Mouse (Mus musculus): ENCODE data around the gene Twsg1.

DNA sequence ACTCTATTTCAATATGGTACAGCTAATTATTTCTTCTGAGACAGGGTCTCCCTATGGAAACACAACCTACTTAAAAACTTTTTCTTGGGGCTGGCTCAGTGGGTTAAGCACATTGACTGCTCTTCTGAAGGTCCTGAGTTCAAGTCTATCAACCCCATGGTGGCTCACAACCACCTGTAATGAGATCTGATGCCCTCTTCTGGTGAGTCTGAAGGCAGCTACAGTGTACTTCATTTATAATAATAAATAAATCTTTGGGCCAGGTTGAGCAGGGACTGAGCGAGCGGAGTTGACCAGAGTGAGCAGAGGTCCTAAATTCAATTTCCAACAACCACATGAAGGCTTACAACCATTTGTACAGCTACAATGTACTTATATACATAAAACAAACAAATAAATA lies 11.2 kb upstream of the Twsg1 start:
- TF ChIP-seq CTCF (IDR thresholded peaks at IDR 0.05; ENCODE audit: control insufficient read depth, insufficient read depth, insufficient read length), result no peak
- TF ChIP-seq CEBPB (IDR thresholded peaks at IDR 0.05; ENCODE audit: low read depth), result no peak
- no peak for TF ChIP-seq FOSL1 (IDR thresholded peaks at IDR 0.05; ENCODE audit: insufficient read depth, low read length, poor library complexity, severe bottlenecking)
- no peak for TF ChIP-seq USF1 (IDR thresholded peaks at IDR 0.05; ENCODE audit: low read depth)

Data from C2C12 (cell line).